Mouse (Mus musculus) layer of hippocampus, adult 8-10 months (tissue): ENCODE measurements around the gene Crip1. TPM values are rescaled to one million over a fixed set of nuclear protein-coding genes. Genes with fewer than 3 reads are reported as not detected.
A peak's percentile ranks its signal among the peaks of the same experiment; 100 is the strongest.

Source experiments
- DNase-seq, 2 experiments: peaks; one replicate each; pipeline ENCODE4 v3.0.0; 2022; ENCODE audit warnings: low spot score in 2 of 2
- total RNA-seq, 4 experiments: library from RNA; stranded (reverse); gene quantifications; 2 replicates each; pipeline ENCODE4 v1.2.4; 2022

Gene Crip1
- total RNA-seq, 4 experiments from 2014 or later = 10.9 to 27.6 (median 18.7) TPM

- DNase-seq = no peak
Observed at GRCm38 (mm10) chr12:113130732-113131131, 15.4 kb upstream of the Crip1 start.

- no peak for DNase-seq
Observed at GRCm38 (mm10) chr12:113131601-113132000, 14.5 kb upstream of the Crip1 start.

GRCm38 (mm10) chr12:113132567-113132966, 13.5 kb upstream of the Crip1 start:
- peak in 1 of 2 experiments; percentile 36 for DNase-seq

GRCm38 (mm10) chr12:113133260-113133659, 12.9 kb upstream of the Crip1 start:
- no peak for DNase-seq

- no peak for DNase-seq
Observed at GRCm38 (mm10) chr12:113133861-113134403, 12.2 kb upstream of the Crip1 start.

- DNase-seq = no peak
Observed at GRCm38 (mm10) chr12:113134502-113134901, 11.6 kb upstream of the Crip1 start.

GRCm38 (mm10) chr12:113135401-113135800, 10.7 kb upstream of the Crip1 start:
- DNase-seq = no peak

GRCm38 (mm10) chr12:113136492-113137020, 9.6 kb upstream of the Crip1 start:
- DNase-seq = no peak

- DNase-seq = no peak
Observed at GRCm38 (mm10) chr12:113137260-113138213, 8.6 kb upstream of the Crip1 start.

- DNase-seq = no peak
Observed at GRCm38 (mm10) chr12:113138291-113138690, 7.8 kb upstream of the Crip1 start.

- no peak for DNase-seq
Observed at GRCm38 (mm10) chr12:113138901-113139864, 6.9 kb upstream of the Crip1 start.

- DNase-seq = peak; percentile 90 to 91
Observed at GRCm38 (mm10) chr12:113139908-113140615, 6.1 kb upstream of the Crip1 start, which contains the start of gene Crip2. Gene Crip2, plus strand, starts transcription at chr12:113140236.

- peak in 1 of 2 experiments; percentile 39 for DNase-seq
Observed at GRCm38 (mm10) chr12:113140616-113141411, 5.3 kb upstream of the Crip1 start.

- no peak for DNase-seq
Observed at GRCm38 (mm10) chr12:113141531-113141973, 4.6 kb upstream of the Crip1 start.

- peak; percentile 63 to 77 for DNase-seq
Observed at GRCm38 (mm10) chr12:113142021-113142975, 3.8 kb upstream of the Crip1 start.

GRCm38 (mm10) chr12:113143164-113143563, 3.0 kb upstream of the Crip1 start:
- DNase-seq = no peak

GRCm38 (mm10) chr12:113144001-113144756, 1.9 kb upstream of the Crip1 start:
- DNase-seq = peak in 1 of 2 experiments; percentile 46

- DNase-seq = no peak
Observed at GRCm38 (mm10) chr12:113144886-113145285, 1.2 kb upstream of the Crip1 start.
